Mouse (Mus musculus) urinary bladder, adult 2 months (tissue): Measurements from ENCODE around the gene Cd5. TPM values are rescaled to one million over a fixed set of nuclear protein-coding genes. Genes with fewer than 3 reads are reported as not detected.
A peak's percentile ranks its signal among the peaks of the same experiment; 100 is the strongest.

ENCODE experiments used
- DNase-seq: peaks from one replicate; pipeline ENCODE4 v3.0.0; 2022; ENCODE audit warnings: low spot score
- polyA plus RNA-seq: library from polyadenylated mRNA; depleted of rRNA; stranded (reverse); fragments of >200 nt; gene quantifications from 2 replicates; pipeline ENCODE4 v1.2.3, GENCODE M21; 2012

Cd5 gene
- polyA plus RNA-seq, 1 experiment, result 0.50 TPM

DNA sequence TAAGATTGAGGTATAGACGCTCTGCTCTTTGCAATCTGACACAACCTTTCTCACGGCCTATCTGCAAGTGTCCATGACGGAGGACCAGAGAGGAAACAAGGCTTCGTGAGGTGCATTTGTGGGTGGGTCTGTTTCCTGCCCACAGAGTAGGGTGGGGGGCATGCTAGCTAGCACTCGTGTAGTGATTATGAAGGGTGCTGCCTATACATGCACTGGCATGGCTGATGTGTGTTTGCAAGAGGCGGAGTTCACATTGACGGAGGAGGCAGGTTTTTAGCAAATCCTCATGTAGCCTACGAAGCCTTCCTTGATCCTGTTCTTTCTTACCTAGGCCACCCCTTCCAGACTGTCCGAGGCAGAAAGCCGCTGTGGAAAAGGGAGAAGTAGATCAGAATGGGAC, 8.9 kb downstream of the Cd5 start:
- no peak for DNase-seq

DNA sequence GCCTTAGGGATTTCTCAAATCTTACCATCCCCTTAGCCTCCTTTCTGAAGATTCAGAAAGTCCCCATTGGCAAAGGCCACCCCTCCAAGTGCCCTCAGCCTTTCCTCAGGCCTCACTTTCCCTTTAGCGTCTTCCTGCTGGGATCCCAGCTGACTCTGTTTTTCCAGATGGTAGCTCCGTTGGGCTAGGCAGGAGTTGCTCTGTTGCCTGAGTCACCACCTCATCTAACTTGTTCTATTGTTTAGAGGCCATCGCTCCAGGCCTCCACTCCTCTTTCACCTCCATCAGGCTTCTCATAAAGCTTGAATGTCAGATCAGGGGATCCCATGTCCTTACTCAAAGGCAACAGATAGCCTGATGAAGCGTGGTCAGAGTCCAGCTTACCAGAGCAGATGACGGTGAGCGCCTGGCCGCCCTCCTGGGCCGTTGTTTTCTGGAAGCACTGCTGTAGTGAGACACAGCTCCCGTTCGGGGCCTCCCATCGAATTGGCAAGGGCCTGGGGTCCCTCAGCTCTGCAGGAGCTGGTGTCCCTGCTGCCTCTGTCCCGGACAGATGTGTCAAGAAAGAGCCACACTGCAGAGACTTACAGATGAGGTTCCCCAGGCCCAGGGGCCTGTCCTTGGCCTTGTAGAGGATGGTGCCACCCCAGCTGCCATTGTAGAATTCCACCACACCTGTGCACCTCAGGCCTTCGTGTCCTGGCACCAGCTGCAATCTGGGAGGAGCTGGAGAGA, 14.0 kb downstream of the Cd5 start:
- no peak for DNase-seq

DNA sequence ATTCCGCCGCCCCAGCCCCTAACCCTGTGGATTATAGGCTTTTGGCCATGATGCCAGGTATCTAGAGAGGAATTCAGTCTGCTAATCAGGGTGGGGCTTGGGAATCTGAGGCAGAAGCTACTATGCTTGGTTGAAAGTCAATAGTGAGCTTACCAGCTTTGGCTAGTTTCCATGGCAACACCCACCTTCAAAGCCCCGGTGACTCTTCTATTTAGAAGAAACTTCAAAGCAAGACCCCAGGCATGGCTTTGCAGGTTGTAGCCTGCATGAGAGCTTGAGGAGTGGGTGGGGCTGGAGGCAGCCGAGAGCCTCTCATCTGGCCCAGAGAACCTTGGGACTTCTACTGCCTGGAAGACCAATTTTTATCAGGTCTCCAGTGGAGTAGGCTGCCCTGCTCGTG, 15.2 kb downstream of the Cd5 start:
- DNase-seq, result no peak

DNA sequence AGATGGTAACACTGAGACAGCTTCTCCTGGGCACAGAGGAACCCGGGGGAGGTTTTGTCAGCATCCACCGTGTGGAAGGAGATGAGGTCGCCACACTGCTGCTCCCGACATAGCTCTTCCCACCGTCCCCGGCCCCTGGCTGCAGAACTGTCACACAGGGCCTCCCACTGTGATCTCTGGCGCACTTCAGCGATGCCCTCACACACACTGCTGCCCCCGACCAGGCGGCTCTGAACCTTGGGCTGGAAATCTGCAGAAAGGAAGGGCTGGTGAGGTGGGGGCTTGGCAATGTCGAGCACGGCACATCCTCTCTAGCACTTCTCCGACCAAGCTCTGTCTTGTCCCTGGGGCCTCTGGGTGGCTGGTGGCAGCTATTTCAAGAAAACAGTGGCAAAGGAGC, 15.7 kb downstream of the Cd5 start:
- no peak for DNase-seq

DNA sequence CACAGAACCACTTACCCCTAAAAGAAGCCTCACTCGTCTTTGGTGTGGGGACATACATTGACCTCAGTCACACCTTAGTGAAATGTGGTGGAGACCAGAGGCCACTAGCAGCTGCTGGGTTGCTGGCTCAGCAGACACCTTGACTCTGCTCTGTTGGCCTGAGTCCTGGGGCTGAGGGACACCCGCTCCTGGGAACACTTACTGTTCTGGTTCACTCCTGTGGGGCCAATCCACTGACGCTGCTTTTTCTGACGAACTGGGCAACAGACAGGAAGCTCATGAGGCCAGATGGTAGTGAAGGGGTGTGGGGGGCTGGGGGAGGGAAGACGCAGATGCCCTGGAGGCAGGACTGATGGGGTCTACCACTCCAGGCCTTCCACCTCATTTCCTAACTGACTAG, 17.7 kb downstream of the Cd5 start:
- no peak for DNase-seq

DNA sequence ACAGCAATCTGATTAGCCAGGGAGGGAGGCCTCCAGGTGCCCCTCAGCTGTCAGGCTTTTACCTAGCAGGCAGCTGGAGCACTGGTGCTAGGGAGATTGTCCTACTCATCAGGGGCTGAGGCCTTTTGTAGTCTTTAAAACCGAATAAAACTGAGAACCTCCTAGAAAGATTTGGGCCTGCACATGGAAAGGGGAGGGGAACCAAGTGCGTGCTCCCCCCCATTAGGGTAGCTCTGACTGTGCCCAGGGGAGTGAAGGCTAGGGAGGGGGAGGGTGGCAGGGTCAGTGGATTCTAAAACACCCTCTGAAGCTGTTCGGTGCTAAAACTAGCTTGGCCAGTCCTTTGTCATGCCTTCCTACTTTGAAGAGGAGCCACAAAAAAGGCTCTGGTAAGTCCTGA, 18.3 kb downstream of the Cd5 start:
- DNase-seq, result no peak

DNA sequence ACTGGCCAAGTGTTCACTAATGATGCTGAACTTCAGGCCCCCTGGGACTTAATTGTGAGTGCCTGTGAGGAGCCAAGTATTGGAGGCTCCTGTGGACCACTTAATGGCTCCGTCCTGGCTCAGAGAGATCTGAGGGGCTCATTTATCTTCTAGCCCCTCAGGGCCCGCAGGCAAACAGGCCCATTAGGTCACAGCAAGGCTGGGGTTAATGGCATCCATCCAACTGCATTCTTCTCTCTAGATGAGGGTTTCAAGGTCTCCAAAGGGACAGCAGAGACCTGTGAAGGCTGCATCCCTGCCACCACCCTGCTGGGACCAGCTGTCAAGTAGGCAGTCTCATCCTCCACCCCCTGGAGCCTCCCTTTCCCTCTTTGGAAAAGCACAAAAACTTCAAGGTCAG, 19.1 kb downstream of the Cd5 start:
- no peak for DNase-seq

DNA sequence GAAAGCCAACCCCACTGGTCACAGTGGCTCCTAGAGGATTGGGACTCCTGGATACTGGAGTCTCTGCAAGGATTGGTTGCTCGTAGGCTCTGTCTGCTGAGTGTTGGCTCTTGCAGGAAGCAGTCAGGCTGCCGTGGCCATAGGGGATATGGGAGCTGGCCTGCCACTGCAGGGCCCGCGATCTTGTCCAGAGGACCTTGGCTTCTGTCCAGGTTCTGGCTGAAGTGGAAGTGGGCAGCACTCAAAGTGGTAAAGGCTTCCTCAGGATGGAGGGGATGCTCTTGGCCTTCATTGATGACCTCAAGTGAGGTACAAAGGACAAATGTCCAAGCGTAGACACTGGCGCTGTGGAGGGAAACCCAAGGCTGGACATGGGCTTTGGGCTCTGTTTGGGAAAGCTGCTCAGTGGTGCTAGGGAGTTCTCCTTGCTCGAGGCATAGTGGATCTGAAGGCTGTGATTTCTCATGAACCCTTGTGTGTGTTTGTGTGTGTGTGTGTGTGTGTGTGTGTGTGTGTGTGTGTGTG, 20.5 kb downstream of the Cd5 start:
- no peak for DNase-seq

DNA sequence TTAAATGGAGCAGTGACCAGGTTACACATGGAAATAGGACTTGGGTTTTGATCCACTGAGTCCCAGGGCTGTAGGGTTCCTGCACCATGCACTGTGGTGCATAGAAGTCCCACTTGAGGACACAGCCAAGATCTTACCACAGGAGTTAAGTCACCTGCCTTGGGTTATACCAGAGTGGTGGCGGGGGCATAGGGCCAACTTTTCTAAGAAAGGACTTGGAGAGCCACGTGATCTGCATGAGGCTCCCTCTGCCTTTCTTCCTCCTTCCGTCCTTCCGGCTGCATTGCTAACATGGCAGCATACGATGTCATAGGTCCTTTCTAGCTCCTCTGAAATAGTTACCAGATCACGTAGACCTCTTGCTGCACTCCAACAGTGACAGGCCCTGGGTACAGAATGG, 23.3 kb downstream of the Cd5 start:
- DNase-seq, result no peak

DNA sequence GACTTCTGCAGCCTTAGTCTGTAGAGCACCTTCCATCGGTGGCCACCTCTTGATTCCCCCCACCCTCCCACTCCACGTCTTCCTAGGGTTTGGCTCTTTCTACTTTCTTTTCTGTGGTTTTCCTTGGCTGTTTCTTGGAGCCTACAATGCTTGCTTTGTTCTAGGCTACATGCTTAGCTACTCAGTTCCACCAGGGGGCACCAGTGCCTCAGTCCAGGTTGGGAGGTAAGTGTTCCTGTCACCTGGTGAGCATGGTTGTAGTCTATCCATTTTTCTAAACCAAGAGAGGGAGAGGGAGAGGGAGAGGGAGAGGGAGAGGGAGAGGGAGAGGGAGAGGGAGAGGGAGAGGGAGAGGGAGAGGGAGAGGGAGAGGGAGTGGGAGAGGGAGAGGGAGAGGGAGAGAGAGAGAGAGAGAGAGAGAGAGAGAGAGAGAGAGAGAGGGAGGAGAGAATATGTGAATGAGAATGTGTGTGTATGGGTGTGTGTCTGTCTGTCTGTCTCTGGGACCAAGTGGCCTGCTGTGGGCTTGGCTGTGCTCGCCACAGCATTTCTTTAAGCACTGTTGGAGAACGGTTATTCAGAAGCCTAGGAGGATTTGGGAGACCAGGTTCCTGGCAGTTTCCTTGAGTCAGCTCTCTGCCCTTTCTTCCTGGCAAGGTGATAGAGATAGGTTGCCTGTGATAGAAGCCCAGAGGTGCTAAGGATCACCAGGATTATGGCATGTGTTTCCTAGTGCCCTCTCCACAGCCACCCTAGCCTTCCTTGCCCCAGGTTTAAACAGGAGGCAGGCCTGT, 23.9 kb downstream of the Cd5 start:
- no peak for DNase-seq

DNA sequence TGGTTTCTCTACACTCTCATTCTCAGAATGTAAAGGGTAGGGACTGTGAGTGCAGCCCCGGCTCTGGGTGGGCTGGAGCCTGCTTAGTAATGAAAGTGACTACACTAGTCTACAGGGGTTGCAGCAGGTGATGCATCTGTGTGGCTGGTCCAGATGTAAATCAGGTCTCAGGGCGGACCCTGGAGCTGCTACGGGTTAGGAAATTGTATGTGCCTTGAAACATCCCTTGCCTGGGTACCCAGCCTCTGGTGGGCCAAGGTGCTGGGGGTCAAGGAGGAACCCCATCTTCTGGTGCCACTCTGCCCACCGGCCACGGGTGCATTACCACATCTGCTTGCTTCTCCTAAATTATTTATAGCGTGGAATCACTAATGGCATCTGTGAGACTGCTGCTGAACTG, 24.6 kb downstream of the Cd5 start:
- no peak for DNase-seq

DNA sequence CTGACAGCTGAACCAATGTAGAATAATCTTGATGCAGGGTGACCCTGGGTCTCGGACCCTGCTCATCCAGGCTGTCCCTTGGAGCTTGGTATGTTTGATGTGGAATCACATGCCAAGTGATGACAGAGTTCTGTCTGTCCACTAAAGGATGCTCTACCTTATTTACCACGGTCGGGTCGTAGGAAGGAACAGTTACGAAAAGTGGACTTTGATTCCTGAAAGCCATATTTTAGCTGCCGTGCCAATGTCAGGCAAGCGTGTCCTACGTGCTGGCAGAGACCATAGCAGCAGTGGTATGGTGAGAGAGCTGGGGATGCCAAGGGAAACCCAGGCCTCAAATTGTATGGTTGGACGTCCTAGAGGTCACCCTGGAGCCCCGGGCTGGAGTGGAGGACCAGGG, 25.3 kb downstream of the Cd5 start:
- DNase-seq, result no peak

DNA sequence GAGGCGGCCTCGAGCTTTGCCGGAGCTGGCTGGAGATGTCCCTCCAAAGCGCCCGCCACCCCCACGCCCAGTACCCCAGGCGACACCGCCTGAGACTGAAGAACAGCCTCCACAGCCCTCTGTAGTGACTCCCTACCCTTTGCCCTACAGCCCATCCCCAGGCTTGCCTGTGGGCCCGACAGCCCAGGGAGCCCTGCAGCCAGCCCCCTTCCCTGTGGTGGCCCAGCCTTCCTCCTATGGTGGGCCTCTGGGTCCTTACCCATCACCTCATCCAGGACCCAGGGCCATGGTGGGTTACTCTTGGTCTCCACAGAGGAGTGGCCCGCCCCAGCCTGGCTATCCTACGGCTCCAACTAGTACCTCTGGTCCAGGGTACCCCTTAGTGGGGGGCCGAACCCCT, 26.2 kb downstream of the Cd5 start:
- no peak for DNase-seq

DNA sequence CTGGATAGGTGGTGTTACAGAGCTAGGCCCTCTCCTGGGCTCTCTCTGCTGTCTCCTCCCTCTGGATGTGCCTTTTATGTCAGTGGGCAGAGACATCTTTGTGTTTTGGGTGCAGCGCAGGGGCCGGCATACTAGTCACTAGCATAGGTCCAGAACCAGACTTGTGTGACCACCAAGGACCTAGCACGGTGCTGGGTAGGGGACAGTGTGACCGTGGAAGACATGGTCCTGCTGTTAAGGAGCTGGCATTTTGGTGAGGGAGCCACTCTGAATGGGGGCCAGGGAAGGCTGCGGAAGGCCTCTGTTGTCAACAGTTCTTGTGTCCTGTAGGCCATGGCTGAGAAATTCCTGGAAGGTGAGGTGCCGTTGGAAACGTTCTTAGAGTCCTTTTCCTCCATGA, 26.6 kb downstream of the Cd5 start:
- no peak for DNase-seq

DNA sequence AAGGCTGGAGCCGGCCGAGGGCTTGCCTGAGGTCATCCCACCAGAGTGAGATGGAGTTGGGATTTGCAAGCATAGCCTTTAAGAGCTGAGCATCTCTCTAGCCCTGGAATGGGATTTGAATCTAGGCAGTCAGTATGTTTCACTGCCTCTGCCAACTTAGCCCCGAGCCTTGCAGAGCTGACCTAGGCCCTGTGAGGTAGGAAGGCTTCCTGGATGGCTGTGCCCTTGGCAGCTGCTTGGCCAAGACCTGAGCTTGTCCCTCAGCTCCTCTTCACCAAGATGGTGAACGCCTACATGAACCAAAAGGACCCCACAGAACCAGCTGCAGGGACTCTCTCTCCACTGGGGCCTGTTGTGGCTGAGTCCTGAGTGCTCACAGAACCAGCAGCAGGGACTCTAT, 28.1 kb downstream of the Cd5 start:
- DNase-seq, result no peak

DNA sequence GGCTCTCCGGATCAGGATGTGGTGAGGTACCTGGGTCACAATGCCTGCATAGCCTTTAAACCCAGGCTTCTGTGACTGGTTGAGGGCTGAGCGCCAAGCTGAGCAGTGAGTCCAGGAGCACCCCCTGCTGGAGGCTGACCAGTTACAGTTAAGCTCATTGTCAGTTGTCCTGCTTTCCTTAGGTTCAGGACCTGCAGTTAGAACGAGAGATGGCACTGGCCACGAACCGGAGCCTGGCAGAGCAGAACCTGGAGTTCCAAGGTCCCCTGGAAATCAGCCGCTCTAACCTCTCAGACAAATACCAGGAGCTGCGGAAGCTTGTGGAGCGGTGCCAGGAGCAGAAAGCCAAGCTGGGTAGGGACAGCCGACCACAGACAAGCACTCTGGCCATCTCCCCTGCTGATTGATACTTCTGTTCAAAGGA, 28.7 kb downstream of the Cd5 start:
- no peak for DNase-seq

DNA sequence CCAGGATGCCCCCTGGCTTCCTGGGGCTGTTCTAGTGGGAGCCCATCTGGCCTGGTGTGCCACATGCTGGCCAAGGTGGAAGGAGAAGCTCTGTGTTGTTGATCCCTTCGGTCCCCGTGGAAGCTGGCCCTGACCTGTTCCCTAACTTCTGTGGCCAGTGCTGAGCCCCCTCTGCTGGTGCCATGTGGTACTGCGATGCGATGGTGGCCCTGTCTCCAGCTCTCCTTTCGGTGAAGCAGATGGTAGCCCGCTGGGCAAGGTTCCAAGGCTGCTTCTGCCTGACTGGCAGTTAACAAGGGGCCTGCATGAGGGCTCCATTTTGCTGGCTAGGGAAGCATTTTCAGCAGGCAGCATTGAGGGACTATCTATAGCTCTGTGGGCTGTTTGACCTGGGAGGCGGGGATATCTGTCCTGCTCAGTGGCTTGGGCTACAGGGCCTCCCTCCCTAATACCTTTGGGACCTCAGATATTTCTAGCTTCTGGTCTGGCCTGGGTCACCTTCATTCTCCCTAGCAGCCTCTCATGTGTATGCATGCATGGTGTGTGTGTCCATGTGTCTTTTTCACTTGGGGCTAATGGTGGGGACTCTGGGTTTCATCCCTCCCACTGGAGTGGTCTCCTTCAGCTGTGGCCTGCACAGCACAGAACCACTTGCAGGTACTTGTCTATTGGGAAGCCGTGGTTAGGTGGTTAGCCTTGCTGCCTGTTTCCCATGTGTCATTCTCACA, 29.3 kb downstream of the Cd5 start:
- peak; percentile 89 for DNase-seq

DNA sequence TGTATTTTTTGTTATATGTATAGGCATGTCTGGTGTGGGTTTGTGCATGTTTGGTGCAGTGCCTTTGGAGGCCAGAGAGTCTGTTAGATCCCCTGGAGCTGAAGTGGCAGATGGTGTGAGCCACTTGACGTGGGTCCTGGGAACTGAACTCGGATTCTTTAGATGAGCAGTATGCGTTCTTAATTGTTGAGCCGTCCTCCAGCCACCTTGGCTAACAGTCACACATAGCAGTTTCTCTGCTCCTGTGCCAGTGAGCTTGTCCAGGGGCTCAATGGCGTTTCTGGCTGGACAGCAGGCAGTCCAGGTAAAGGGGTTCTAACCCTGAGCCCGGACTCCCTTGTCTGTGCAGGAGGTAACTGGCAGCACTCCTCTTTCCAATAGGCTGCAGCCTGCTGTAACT, 29.9 kb downstream of the Cd5 start:
- no peak for DNase-seq

DNA sequence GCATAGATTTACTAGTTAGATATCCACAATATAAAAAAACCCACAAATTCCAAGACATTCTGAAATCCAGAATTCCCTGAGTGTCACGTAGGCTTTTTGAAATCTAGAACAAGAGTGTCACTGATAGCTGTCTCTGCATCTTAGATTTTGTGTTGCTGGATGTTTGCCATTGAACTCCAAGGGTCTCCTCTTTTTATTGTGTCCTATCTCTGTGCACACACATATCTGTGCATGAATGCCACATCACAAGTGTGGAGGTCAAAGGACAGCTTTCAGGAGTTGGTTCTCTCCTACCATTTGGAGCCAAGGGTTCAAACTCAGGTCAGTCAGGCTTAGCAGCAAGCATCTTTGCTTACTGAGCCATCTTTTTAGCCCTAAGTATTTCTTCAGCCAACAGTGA, 30.9 kb downstream of the Cd5 start:
- no peak for DNase-seq

DNA sequence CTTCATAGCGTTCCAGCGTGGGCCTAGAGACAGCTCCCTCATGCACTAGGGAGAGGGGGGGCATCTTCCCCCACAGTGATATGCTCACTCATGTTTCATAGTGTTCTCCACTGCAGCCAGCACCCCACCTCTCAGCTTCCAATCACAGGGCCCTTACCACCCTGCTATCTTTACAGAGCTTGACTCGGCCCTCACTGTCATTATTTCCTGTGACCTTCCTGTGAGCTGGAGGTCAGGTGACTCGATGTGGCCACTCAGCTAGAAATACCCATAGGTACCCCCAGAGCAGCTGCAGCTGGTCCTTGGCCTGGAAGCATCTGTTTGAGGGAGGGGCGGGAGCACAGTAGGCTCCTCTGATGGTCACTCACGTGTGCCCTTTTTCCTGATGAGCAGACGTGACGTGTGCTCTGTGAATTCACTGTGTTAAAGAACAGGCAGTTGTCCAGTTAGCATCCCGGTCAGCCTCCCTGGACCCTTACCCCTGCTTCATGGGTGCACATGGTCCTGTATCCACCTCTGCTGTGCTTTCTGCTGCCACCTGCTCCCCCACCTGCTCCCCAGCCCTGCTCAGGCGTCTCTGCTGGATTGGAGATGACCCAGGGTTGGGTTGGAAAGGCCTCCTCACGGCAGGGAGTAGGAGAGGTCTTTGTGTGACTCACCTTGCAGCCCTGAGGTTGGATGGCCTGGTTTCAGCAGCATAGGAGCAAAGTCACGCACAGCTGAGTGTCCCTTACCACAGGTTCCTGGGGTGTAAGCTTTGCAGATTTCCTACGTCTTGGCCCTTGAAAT, 31.5 kb downstream of the Cd5 start:
- DNase-seq, result no peak

DNA sequence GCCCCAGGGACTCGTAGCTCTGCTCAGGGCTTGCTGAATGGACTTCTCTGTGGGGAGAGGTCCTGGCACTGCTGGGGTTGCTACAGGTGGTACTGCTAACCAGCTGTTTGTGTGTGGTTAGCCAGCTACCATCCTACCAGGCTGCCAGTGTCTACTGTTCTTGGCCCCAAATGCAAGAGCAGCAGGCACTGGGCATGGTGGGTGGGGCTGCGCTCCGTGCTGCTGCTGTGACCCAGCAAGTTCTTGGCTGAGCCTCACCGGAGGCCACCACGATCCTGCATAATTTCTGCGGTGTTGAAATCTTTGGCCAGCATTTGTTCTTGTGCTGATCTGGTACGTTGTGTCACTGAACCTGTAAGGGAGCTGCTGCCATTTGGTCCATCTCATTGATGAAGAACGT, 35.3 kb downstream of the Cd5 start:
- DNase-seq, result no peak

DNA sequence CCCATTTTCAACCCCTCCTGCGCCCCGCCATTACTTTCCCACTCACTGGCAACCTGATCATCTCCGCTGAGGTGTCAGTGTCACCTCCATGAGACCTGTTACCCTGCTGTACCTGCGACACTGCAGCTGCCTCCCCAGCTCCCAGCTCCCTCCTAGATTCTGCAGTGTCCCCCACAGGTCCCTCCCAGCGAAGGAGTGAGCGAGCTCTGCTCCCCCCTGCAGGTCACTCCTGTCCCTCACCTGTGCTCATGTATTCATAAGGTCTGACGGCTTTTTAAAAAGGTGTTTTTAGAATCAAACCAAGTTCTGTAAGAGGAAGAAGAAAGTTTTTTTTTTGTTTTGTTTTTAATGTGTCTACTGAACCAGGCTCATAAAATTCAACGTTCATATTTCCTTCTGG, 36.7 kb downstream of the Cd5 start:
- DNase-seq, result no peak
